Mouse (Mus musculus): Measurements from ENCODE around the gene Atg2a. TPM values are rescaled to one million over a fixed set of nuclear protein-coding genes. Genes with fewer than 3 reads are reported as not detected.
A peak's percentile ranks its signal among the peaks of the same experiment; 100 is the strongest.

The Atg2a gene
- polyA plus RNA-seq, 1 experiment from 2014 or later = 8.9 TPM

- DNase-seq (ENCODE audit: low spot score) = no peak
- WGBS = 85% methylated on average over 4 of the region's 4 CpGs
- Histone ChIP-seq H3K4me3 (ENCODE audit: low read depth, low read length) (no peak overlapping the region), H3K27ac (replicated peaks; ENCODE audit: low read depth, low read length) (no peak overlapping the region), H3K9me3 (ENCODE audit: control insufficient read depth, low read length) (no peaks in the 10 kb centered on the region), H3K4me1 (ENCODE audit: control insufficient read depth, insufficient read depth, low read length) (peaks cover 5% of the 10 kb centered on the region; the same call in 1 of the 2 replicates), H3K4me2 (ENCODE audit: low read depth, severe bottlenecking) (no peak overlapping the region), H3K36me3 (ENCODE audit: control insufficient read depth, insufficient read depth, low read length) (no peaks in the 10 kb centered on the region; the same call in 1 of the 2 replicates), H3K27me3 (ENCODE audit: control insufficient read depth, insufficient read depth, low read length) (no peaks in the 10 kb centered on the region), H3K9ac (ENCODE audit: low read length) (no peak overlapping the region)
- ATAC-seq (ENCODE audit: insufficient number of reproducible peaks, low FRiP score, low TSS enrichment, low read depth) = no peak
Measured at GRCm38 (mm10) chr19:6230411-6230810, 11.1 kb upstream of the Atg2a start.

GRCm38 (mm10) chr19:6231036-6231435 is 10.4 kb upstream of the Atg2a start:
- no peak overlapping the region for H3K27ac ChIP-seq (replicated peaks; ENCODE audit: low read depth, low read length)
- ATAC-seq (ENCODE audit: insufficient number of reproducible peaks, low FRiP score, low TSS enrichment, low read depth) = no peak

GRCm38 (mm10) chr19:6233647-6234046 is 7.8 kb upstream of the Atg2a start:
- no peak overlapping the region for H3K9ac ChIP-seq (ENCODE audit: low read length)

More at GRCm38 (mm10) chr19:6231036-6231435, 10.4 kb upstream of the Atg2a start:
- Histone ChIP-seq H3K27me3 (ENCODE audit: control insufficient read depth, insufficient read depth, low read length) (no peaks in the 10 kb centered on the region), H3K9ac (ENCODE audit: low read length) (no peak overlapping the region), H3K4me1 (ENCODE audit: control insufficient read depth, insufficient read depth, low read length) (peaks cover 4% of the 10 kb centered on the region; the same call in 1 of the 2 replicates), H3K4me2 (ENCODE audit: low read depth, severe bottlenecking) (no peak overlapping the region), H3K36me3 (ENCODE audit: control insufficient read depth, insufficient read depth, low read length) (no peaks in the 10 kb centered on the region; the same call in 1 of the 2 replicates), H3K4me3 (ENCODE audit: low read depth, low read length) (no peak overlapping the region), H3K9me3 (ENCODE audit: control insufficient read depth, low read length) (no peaks in the 10 kb centered on the region)
- DNase-seq (ENCODE audit: low spot score) = no peak
- WGBS = 92% methylated on average over 2 of the region's 2 CpGs

GRCm38 (mm10) chr19:6234337-6235083 is 7.0 kb upstream of the Atg2a start:
- no peak overlapping the region for H3K27ac ChIP-seq (replicated peaks; ENCODE audit: low read depth, low read length)
- H3K4me2 ChIP-seq (ENCODE audit: low read depth, severe bottlenecking) = peak overlapping the region; percentile 72
- H3K4me3 ChIP-seq (ENCODE audit: low read depth, low read length) = peak overlapping the region; percentile 74; the same call in 1 of the 2 replicates
- 73% methylated on average over 11 of the region's 11 CpGs for WGBS
- no peaks in the 10 kb centered on the region; the same call in 1 of the 2 replicates for H3K36me3 ChIP-seq (ENCODE audit: control insufficient read depth, insufficient read depth, low read length)
- H3K4me1 ChIP-seq (ENCODE audit: control insufficient read depth, insufficient read depth, low read length) = no peaks in the 10 kb centered on the region
- DNase-seq (ENCODE audit: low spot score) (no peak), ATAC-seq (ENCODE audit: insufficient number of reproducible peaks, low FRiP score, low TSS enrichment, low read depth) (0 out of 2 replicates have a peak, but pooled peaks have one; percentile 28)
- no peaks in the 10 kb centered on the region for H3K27me3 ChIP-seq (ENCODE audit: control insufficient read depth, insufficient read depth, low read length)
- H3K9me3 ChIP-seq (ENCODE audit: control insufficient read depth, low read length) = no peaks in the 10 kb centered on the region
- H3K9ac ChIP-seq (ENCODE audit: low read length) = peak overlapping the region; percentile 30; the same call in 1 of the 2 replicates

More at GRCm38 (mm10) chr19:6233647-6234046, 7.8 kb upstream of the Atg2a start:
- Histone ChIP-seq H3K4me1 (ENCODE audit: control insufficient read depth, insufficient read depth, low read length) (no peaks in the 10 kb centered on the region), H3K4me2 (ENCODE audit: low read depth, severe bottlenecking) (no peak overlapping the region), H3K36me3 (ENCODE audit: control insufficient read depth, insufficient read depth, low read length) (no peaks in the 10 kb centered on the region; the same call in 1 of the 2 replicates), H3K9me3 (ENCODE audit: control insufficient read depth, low read length) (no peaks in the 10 kb centered on the region), H3K4me3 (ENCODE audit: low read depth, low read length) (no peak overlapping the region), H3K27me3 (ENCODE audit: control insufficient read depth, insufficient read depth, low read length) (no peaks in the 10 kb centered on the region), H3K27ac (replicated peaks; ENCODE audit: low read depth, low read length) (no peak overlapping the region)
- WGBS = 91% methylated on average over 16 of the region's 16 CpGs
- DNase-seq (ENCODE audit: low spot score) = no peak
- ATAC-seq (ENCODE audit: insufficient number of reproducible peaks, low FRiP score, low TSS enrichment, low read depth) = no peak

- Histone ChIP-seq H3K27me3 (ENCODE audit: control insufficient read depth, insufficient read depth, low read length) (no peaks in the 10 kb centered on the region), H3K9me3 (ENCODE audit: control insufficient read depth, low read length) (no peaks in the 10 kb centered on the region), H3K27ac (replicated peaks; ENCODE audit: low read depth, low read length) (peak within 1 kb of the TSS; percentile 87), H3K9ac (ENCODE audit: low read length) (peak within 1 kb of the TSS; percentile 72), H3K4me1 (ENCODE audit: control insufficient read depth, insufficient read depth, low read length) (no peaks in the 10 kb centered on the region), H3K4me3 (ENCODE audit: low read depth, low read length) (peak within 1 kb of the TSS; percentile 74), H3K36me3 (ENCODE audit: control insufficient read depth, insufficient read depth, low read length) (no peaks in the 10 kb centered on the region), H3K4me2 (ENCODE audit: low read depth, severe bottlenecking) (peak within 1 kb of the TSS; percentile 72)
- DNase-seq (ENCODE audit: low spot score) = peak; percentile 95
- peak; percentile 89 for ATAC-seq (ENCODE audit: insufficient number of reproducible peaks, low FRiP score, low TSS enrichment, low read depth)
- WGBS = 2% methylated on average over 48 of the region's 48 CpGs
Measured at GRCm38 (mm10) chr19:6235084-6236052, 6.1 kb upstream of the Atg2a start, which contains the start of gene Ppp2r5b. Gene Ppp2r5b, minus strand, starts transcription at chr19:6235872.

GRCm38 (mm10) chr19:6236053-6236441 is 5.4 kb upstream of the Atg2a start:
- Histone ChIP-seq H3K4me1 (ENCODE audit: control insufficient read depth, insufficient read depth, low read length) (no peaks in the 10 kb centered on the region), H3K4me2 (ENCODE audit: low read depth, severe bottlenecking) (peak overlapping the region; percentile 72), H3K27ac (replicated peaks; ENCODE audit: low read depth, low read length) (peak overlapping the region; percentile 87), H3K27me3 (ENCODE audit: control insufficient read depth, insufficient read depth, low read length) (no peaks in the 10 kb centered on the region), H3K9ac (ENCODE audit: low read length) (peak overlapping the region; percentile 72), H3K36me3 (ENCODE audit: control insufficient read depth, insufficient read depth, low read length) (no peaks in the 10 kb centered on the region), H3K9me3 (ENCODE audit: control insufficient read depth, low read length) (no peaks in the 10 kb centered on the region), H3K4me3 (ENCODE audit: low read depth, low read length) (peak overlapping the region; percentile 74)
- ATAC-seq (ENCODE audit: insufficient number of reproducible peaks, low FRiP score, low TSS enrichment, low read depth) (peak; percentile 73), DNase-seq (ENCODE audit: low spot score) (peak; percentile 91)
- WGBS = 0% methylated on average over 9 of the region's 9 CpGs

GRCm38 (mm10) chr19:6236842-6237241 is 4.6 kb upstream of the Atg2a start:
- DNase-seq (ENCODE audit: low spot score) = no peak
- no peaks in the 10 kb centered on the region for H3K27me3 ChIP-seq (ENCODE audit: control insufficient read depth, insufficient read depth, low read length)
- H3K36me3 ChIP-seq (ENCODE audit: control insufficient read depth, insufficient read depth, low read length) = no peaks in the 10 kb centered on the region
- no peaks in the 10 kb centered on the region for H3K4me1 ChIP-seq (ENCODE audit: control insufficient read depth, insufficient read depth, low read length)
- no peak overlapping the region for H3K4me2 ChIP-seq (ENCODE audit: low read depth, severe bottlenecking)
- ATAC-seq (ENCODE audit: insufficient number of reproducible peaks, low FRiP score, low TSS enrichment, low read depth) = no peak
- H3K4me3 ChIP-seq (ENCODE audit: low read depth, low read length) = no peak overlapping the region
- no peak overlapping the region for H3K27ac ChIP-seq (replicated peaks; ENCODE audit: low read depth, low read length)
- H3K9me3 ChIP-seq (ENCODE audit: control insufficient read depth, low read length) = no peaks in the 10 kb centered on the region
- WGBS = 70% methylated on average over 7 of the region's 7 CpGs
- no peak overlapping the region for H3K9ac ChIP-seq (ENCODE audit: low read length)

GRCm38 (mm10) chr19:6238740-6239139 is 2.7 kb upstream of the Atg2a start:
- Histone ChIP-seq H3K4me2 (ENCODE audit: low read depth, severe bottlenecking) (no peak overlapping the region), H3K9me3 (ENCODE audit: control insufficient read depth, low read length) (no peaks in the 10 kb centered on the region), H3K36me3 (ENCODE audit: control insufficient read depth, insufficient read depth, low read length) (no peaks in the 10 kb centered on the region), H3K27me3 (ENCODE audit: control insufficient read depth, insufficient read depth, low read length) (no peaks in the 10 kb centered on the region), H3K27ac (replicated peaks; ENCODE audit: low read depth, low read length) (no peak overlapping the region), H3K4me1 (ENCODE audit: control insufficient read depth, insufficient read depth, low read length) (peaks cover 7% of the 10 kb centered on the region), H3K9ac (ENCODE audit: low read length) (no peak overlapping the region), H3K4me3 (ENCODE audit: low read depth, low read length) (no peak overlapping the region)
- no peak for ATAC-seq (ENCODE audit: insufficient number of reproducible peaks, low FRiP score, low TSS enrichment, low read depth)
- DNase-seq (ENCODE audit: low spot score) = no peak
